Comparison of ENCODE assay signal across 27 mouse cellular contexts in the genomic region with DNA sequence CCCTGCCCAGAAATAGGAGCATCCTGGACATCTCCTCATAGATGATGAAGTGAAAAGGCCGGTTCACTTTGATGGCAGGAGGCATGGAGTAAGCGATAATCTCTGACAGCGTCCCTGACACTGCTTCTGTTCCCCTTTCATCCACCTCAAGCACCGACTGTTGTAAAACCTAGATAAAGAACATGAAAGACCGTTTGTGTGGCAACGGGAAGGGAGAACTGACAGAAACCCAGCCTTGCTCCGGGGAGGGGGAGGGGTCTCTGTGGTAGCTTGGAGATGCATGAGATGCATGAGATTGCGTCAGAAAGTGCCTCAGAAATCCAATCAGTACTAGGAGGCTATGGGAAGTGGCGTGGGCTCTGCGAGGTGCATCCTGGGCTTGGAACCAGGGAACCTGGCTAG. TPM values are rescaled to one million over a fixed set of nuclear protein-coding genes. Genes with fewer than 3 reads are reported as not detected.
DNase-seq lines count a peak whose midpoint lies in the region; ATAC-seq and TF ChIP-seq lines count a peak whose summit lies in the region.
"Had no signal": no experiment of that assay in that cellular context is flagged by ENCODE, and none has a peak within 500 bp of the region (broad histone marks: within the 10 kb centered on the region; RNA-seq: fewer than 3 reads in every experiment).

No protein-coding gene starts in this region.

- H3K36me3 ChIP-seq in liver, embryonic 11.5 days (ENCODE audit: control insufficient read depth, insufficient read depth, low read length), result no peaks in the 10 kb centered on the region
- H3K36me3 ChIP-seq in intestine, embryonic 16.5 days (ENCODE audit: control insufficient read depth, insufficient read depth, low read length), result no peaks in the 10 kb centered on the region
- no peaks in the 10 kb centered on the region for H3K36me3 ChIP-seq in thymus, adult 2 months (ENCODE audit: control insufficient read depth, insufficient read depth, low read length)
- H3K36me3 ChIP-seq: embryonic facial prominence, embryonic 13.5 days; forebrain, embryonic 12.5 days; heart, embryonic 15.5 days had no signal

- ATAC-seq in liver, embryonic 11.5 days (replicated peaks; ENCODE audit: low FRiP score), result no peak
- peak; percentile 56 for ATAC-seq in intestine, embryonic 16.5 days
- peak; percentile 49 for ATAC-seq in megakaryocyte, adult 5-6 weeks (ENCODE audit: poor library complexity, severe bottlenecking)
- ATAC-seq: forebrain, embryonic 16.5 days; hindbrain, postnatal 0 days had no signal

- TF ChIP-seq CTCF in thymus, adult 2 months (IDR thresholded peaks at IDR 0.05; ENCODE audit: borderline replicate concordance, control insufficient read depth, extremely low read depth, insufficient read depth, low read length, poor library complexity), result no peak
- TF ChIP-seq CTCF in left cerebral cortex, adult 2 months (IDR thresholded peaks at IDR 0.05), result no peak

- no peak overlapping the region for H3K27ac ChIP-seq in liver, embryonic 11.5 days (ENCODE audit: low read depth, low read length)
- no peak overlapping the region for H3K27ac ChIP-seq in intestine, embryonic 16.5 days (ENCODE audit: low read length)
- no peak overlapping the region for H3K27ac ChIP-seq in thymus, adult 2 months (ENCODE audit: control insufficient read depth, insufficient read depth, low read length)
- H3K27ac ChIP-seq in left cerebral cortex, adult 2 months, result no peak overlapping the region
- H3K27ac ChIP-seq: embryonic facial prominence, embryonic 13.5 days; forebrain, embryonic 12.5 days; gastrocnemius, adult 2 months; heart, embryonic 15.5 days; hindbrain, embryonic 13.5 days; hindbrain, postnatal 0 days had no signal

- no peak overlapping the region; the same call in 1 of the 2 replicates for H3K4me2 ChIP-seq in liver, embryonic 11.5 days
- H3K4me2 ChIP-seq in intestine, embryonic 16.5 days (ENCODE audit: low read depth, low read length), result no peak overlapping the region
- H3K4me2 ChIP-seq: embryonic facial prominence, embryonic 13.5 days; forebrain, embryonic 12.5 days; heart, embryonic 11.5 days; heart, embryonic 15.5 days; hindbrain, embryonic 13.5 days had no signal

- no peaks in the 10 kb centered on the region for H3K4me1 ChIP-seq in liver, embryonic 11.5 days (replicated peaks; ENCODE audit: control insufficient read depth, insufficient read depth, low read length)
- H3K4me1 ChIP-seq in intestine, embryonic 16.5 days (ENCODE audit: control insufficient read depth, insufficient read depth, low read length), result no peaks in the 10 kb centered on the region
- no peaks in the 10 kb centered on the region for H3K4me1 ChIP-seq in thymus, adult 2 months (replicated peaks; ENCODE audit: control insufficient read depth, insufficient read depth, low read length)
- H3K4me1 ChIP-seq: embryonic facial prominence, embryonic 13.5 days; forebrain, embryonic 12.5 days; heart, embryonic 15.5 days; hindbrain, embryonic 13.5 days had no signal

- no peak for TF ChIP-seq POLR2A in thymus, adult 2 months (IDR thresholded peaks at IDR 0.05; ENCODE audit: control insufficient read depth, extremely low read depth, insufficient read depth, low read length, poor library complexity)

- H3K27me3 ChIP-seq in liver, embryonic 11.5 days (replicated peaks; ENCODE audit: control insufficient read depth, insufficient read depth, low read length), result no peaks in the 10 kb centered on the region
- H3K27me3 ChIP-seq in intestine, embryonic 16.5 days (replicated peaks; ENCODE audit: control insufficient read depth, insufficient read depth, low read length), result no peaks in the 10 kb centered on the region
- H3K27me3 ChIP-seq in thymus, adult 2 months (ENCODE audit: control insufficient read depth, insufficient read depth, low read length), result no peaks in the 10 kb centered on the region
- H3K27me3 ChIP-seq: CH12.LX; embryonic facial prominence, embryonic 13.5 days; forebrain, embryonic 12.5 days; heart, embryonic 15.5 days; hindbrain, embryonic 13.5 days had no signal

- intact Hi-C loops in left cerebral cortex, adult 2 months (cut with DNase I), result no loop called here

- H3K4me3 ChIP-seq in liver, embryonic 11.5 days (ENCODE audit: low read depth, low read length), result no peak overlapping the region
- H3K4me3 ChIP-seq in intestine, embryonic 16.5 days (ENCODE audit: low read length), result no peak overlapping the region
- H3K4me3 ChIP-seq in thymus, adult 2 months (ENCODE audit: control insufficient read depth, insufficient read depth, low read length), result no peak overlapping the region
- H3K4me3 ChIP-seq in left cerebral cortex, adult 2 months, result no peak overlapping the region
- H3K4me3 ChIP-seq: embryonic facial prominence, embryonic 13.5 days; forebrain, embryonic 12.5 days; gastrocnemius, adult 2 months; heart, embryonic 15.5 days; hindbrain, embryonic 13.5 days had no signal

- no peaks in the 10 kb centered on the region for H3K9me3 ChIP-seq in liver, embryonic 11.5 days (ENCODE audit: control insufficient read depth, low read length)
- H3K9me3 ChIP-seq in intestine, embryonic 16.5 days (ENCODE audit: control insufficient read depth, low read length), result no peaks in the 10 kb centered on the region
- H3K9me3 ChIP-seq: embryonic facial prominence, embryonic 13.5 days; forebrain, embryonic 12.5 days; heart, embryonic 15.5 days; hindbrain, embryonic 13.5 days had no signal

- WGBS in liver, embryonic 11.5 days, result 56% methylated on average over 10 of the region's 10 CpGs
- WGBS in intestine, embryonic 16.5 days, result 64% methylated on average over 10 of the region's 10 CpGs
- WGBS in thymus, adult 2 months, result 85% methylated on average over 10 of the region's 10 CpGs

- no peak overlapping the region for H3K9ac ChIP-seq in liver, embryonic 11.5 days (ENCODE audit: low read depth, low read length)
- H3K9ac ChIP-seq in intestine, embryonic 16.5 days (ENCODE audit: low read depth, low read length), result no peak overlapping the region
- H3K9ac ChIP-seq: embryonic facial prominence, embryonic 13.5 days; forebrain, embryonic 12.5 days; heart, embryonic 15.5 days; hindbrain, embryonic 13.5 days had no signal

- peak; percentile 17 for DNase-seq in liver
- DNase-seq in liver, embryonic 11.5 days (ENCODE audit: low spot score), result no peak
- DNase-seq in c-Kit-positive CD71-negative TER-119-negative erythroid progenitor cells, embryonic 14.5 days (ENCODE audit: low read depth), result peak; percentile 4
- DNase-seq in right cerebral cortex, postnatal 4 days, result no peak
- DNase-seq in thymus, adult 2 months, result no peak
- DNase-seq in left cerebral cortex, adult 2 months (ENCODE audit: extremely low spot score in 1 of 2, low spot score in 2 of 2), result no peak
- DNase-seq: adrenal gland, adult 8-10 months; adrenal gland, postnatal 36 days; cerebellum, adult 11 months; cerebellum, adult 8-10 months; cerebellum, postnatal 25 days; gastrocnemius, adult 2 months; gastrocnemius, postnatal 25 days; heart, adult 18-20 months; heart, postnatal 14 days had no signal

RNA-seq across cellular contexts. Expression of a gene that starts 14.4 kb away (rescaled TPM):
- 21.2 and 21.8 TPM in 2 replicates for polyA plus RNA-seq in liver, embryonic 11.5 days (2014; fragmentation: Nextera tagmentation; extraction: Ambion mirVana)
- 1.3 and 1.9 TPM in 2 replicates for polyA plus RNA-seq in intestine, embryonic 16.5 days (2015; fragmentation: Nextera tagmentation; extraction: Ambion mirVana)
- not detected in 2 replicates for total RNA-seq in megakaryocyte, adult 5-6 weeks (2015)
- total RNA-seq in megakaryocyte, adult 5-6 weeks (2017), result 0.08 TPM in 1 of 2 replicates, not detected in the other
- polyA plus RNA-seq in thymus, adult 2 months (2012; rRNA removed), result 0.19 and 0.43 TPM in 2 replicates
- total RNA-seq in left cerebral cortex, adult 2 months (2021), result not detected
- total RNA-seq: CH12.LX; gastrocnemius, adult 2 months; gastrocnemius, postnatal 25 days; heart, postnatal 14 days; hematopoietic stem cell, adult 5-6 weeks; hindbrain, postnatal 0 days had no signal
- polyA plus RNA-seq: forebrain, embryonic 12.5 days; heart, embryonic 15.5 days; hindbrain, embryonic 13.5 days had no signal

RNA-seq across cellular contexts. Expression of a gene that starts 40.2 kb away (rescaled TPM):
- 847 and 933 TPM in 2 replicates for polyA plus RNA-seq in liver, embryonic 11.5 days (2014; fragmentation: Nextera tagmentation; extraction: Ambion mirVana)
- 53.8 and 90.3 TPM in 2 replicates for polyA plus RNA-seq in intestine, embryonic 16.5 days (2015; fragmentation: Nextera tagmentation; extraction: Ambion mirVana)
- total RNA-seq in megakaryocyte, adult 5-6 weeks (2015), result not detected in 2 replicates
- not detected in 2 replicates for total RNA-seq in megakaryocyte, adult 5-6 weeks (2017)
- polyA plus RNA-seq in thymus, adult 2 months (2012; rRNA removed), result 0.24 TPM in 1 of 2 replicates, not detected in the other
- total RNA-seq in left cerebral cortex, adult 2 months (2021), result not detected
- total RNA-seq: CH12.LX; gastrocnemius, adult 2 months; gastrocnemius, postnatal 25 days; heart, adult 18-20 months; heart, postnatal 14 days; hematopoietic stem cell, adult 5-6 weeks; hindbrain, postnatal 0 days had no signal
- polyA plus RNA-seq: embryonic facial prominence, embryonic 13.5 days; forebrain, embryonic 12.5 days; forebrain, embryonic 16.5 days; frontal cortex, adult 2 months; hindbrain, embryonic 13.5 days; hindbrain, postnatal 0 days had no signal

RNA-seq across cellular contexts. Expression of a gene that starts 59.1 kb away (rescaled TPM):
- not detected in 2 replicates for polyA plus RNA-seq in liver, embryonic 11.5 days (2014; fragmentation: Nextera tagmentation; extraction: Ambion mirVana)
- polyA plus RNA-seq in intestine, embryonic 16.5 days (2015; fragmentation: Nextera tagmentation; extraction: Ambion mirVana), result 0.09 and 0.31 TPM in 2 replicates
- not detected in 2 replicates for total RNA-seq in megakaryocyte, adult 5-6 weeks (2015)
- total RNA-seq in megakaryocyte, adult 5-6 weeks (2017), result not detected in 2 replicates
- not detected in 2 replicates for polyA plus RNA-seq in thymus, adult 2 months (2012; rRNA removed)
- not detected for total RNA-seq in left cerebral cortex, adult 2 months (2021)
- total RNA-seq: adrenal gland, postnatal 36 days; CH12.LX; gastrocnemius, adult 2 months; gastrocnemius, postnatal 25 days; heart, adult 18-20 months; heart, postnatal 14 days; hematopoietic stem cell, adult 5-6 weeks; hindbrain, postnatal 0 days had no signal
- polyA plus RNA-seq: embryonic facial prominence, embryonic 13.5 days; forebrain, embryonic 12.5 days; forebrain, embryonic 16.5 days; frontal cortex, adult 2 months; heart, embryonic 11.5 days; heart, embryonic 15.5 days; hindbrain, embryonic 13.5 days; hindbrain, postnatal 0 days had no signal

Comparison
In these comparisons a context has a peak if more than half of its experiments do, and no peak if none do; other contexts are left out.
1. DNase-seq: peak in liver (single experiment) and c-Kit-positive CD71-negative TER-119-negative erythroid progenitor cells, embryonic 14.5 days (single experiment); none in liver, embryonic 11.5 days (single experiment), right cerebral cortex, postnatal 4 days (single experiment), thymus, adult 2 months (single experiment) and left cerebral cortex, adult 2 months (0 of 2).
2. RNA of a gene that starts 40.2 kb away (polyA plus RNA-seq): 847 to 933 TPM in liver, embryonic 11.5 days and 53.8 to 90.3 TPM in intestine, embryonic 16.5 days; 0.24 TPM in thymus, adult 2 months; every median in the first group is over 10 times any median in the second.